Mouse (Mus musculus) liver, embryonic 14.5 days (tissue): Measurements from ENCODE around the gene Met. TPM values are rescaled to one million over a fixed set of nuclear protein-coding genes. Genes with fewer than 3 reads are reported as not detected.

Experiments
- ATAC-seq: fragments of 200-750 bp; cut with Nextera tagmentation; 2 replicates; pipeline ENCODE4 v1.8.0; 2017; ENCODE audit warnings: moderate number of reproducible peaks, mild to moderate bottlenecking, moderate library complexity; ENCODE audit not compliant: insufficient read depth
- DNase-seq, 3 experiments: peaks; one replicate each; pipeline ENCODE4 v3.0.0-alpha.2; 2012 to 2013; ENCODE audit warnings: low read depth in 3 of 3, low spot score in 3 of 3
- H3K27ac ChIP-seq: fragments of 300-500 bp; sonication (generic); 2 replicates; pipeline ENCODE4 v1.5.1; 2014; ENCODE audit warnings: moderate library complexity, mild to moderate bottlenecking, control low read depth, inconsistent platforms
- H3K27me3 ChIP-seq: fragments of 300-500 bp; sonication (generic); 2 replicates; pipeline ENCODE4 v1.6.1; 2014; ENCODE audit warnings: mild to moderate bottlenecking, low read length, moderate library complexity; ENCODE audit not compliant: control insufficient read depth, insufficient read depth
- H3K36me3 ChIP-seq: fragments of 300-500 bp; sonication (generic); replicated peaks from 2 replicates; pipeline ENCODE4 v1.6.1; 2014; ENCODE audit warnings: low read depth; ENCODE audit not compliant: control insufficient read depth, insufficient read depth
- H3K4me1 ChIP-seq, 2 experiments: fragments of 200-500 bp in 1 of 2; fragments of 300-500 bp in 1 of 2; sonication (generic) in 1 of 2; replicated peaks; 2 replicates each; pipeline ENCODE4 v1.6.1; 2012 to 2014; ENCODE audit warnings: antibody characterized with exemption in 1 of 2, inconsistent platforms in 1 of 2, low read length in 1 of 2; ENCODE audit not compliant: control insufficient read depth in 2 of 2, insufficient read depth in 2 of 2
- H3K4me2 ChIP-seq: fragments of 300-500 bp; sonication (generic); 2 replicates; pipeline ENCODE4 v1.6.1; 2014; ENCODE audit warnings: low read depth, mild to moderate bottlenecking, control low read depth, moderate library complexity
- H3K4me3 ChIP-seq, 2 experiments: fragments of 200-500 bp in 1 of 2; fragments of 300-500 bp in 1 of 2; sonication (generic) in 1 of 2; 2 replicates each; pipeline ENCODE4 v1.5.1; 2012 to 2014; ENCODE audit warnings: low read depth in 2 of 2, low read length in 2 of 2, mild to moderate bottlenecking in 2 of 2, control low read depth in 1 of 2, inconsistent platforms in 1 of 2, moderate library complexity in 1 of 2; ENCODE audit not compliant: insufficient read depth in 1 of 2
- H3K9ac ChIP-seq: fragments of 300-500 bp; sonication (generic); replicated peaks from 2 replicates; pipeline ENCODE4 v1.6.1; 2014; ENCODE audit warnings: mild to moderate bottlenecking, control low read depth, moderate library complexity
- H3K9me3 ChIP-seq: fragments of 300-500 bp; sonication (generic); 2 replicates; pipeline ENCODE4 v1.6.1; 2016; ENCODE audit warnings: low read length, mixed read lengths; ENCODE audit not compliant: control insufficient read depth
- CTCF ChIP-seq: IDR thresholded peaks from 2 replicates; pipeline ENCODE4 v1.5.1; 2016; ENCODE audit warnings: antibody characterized with exemption, low read depth, control low read depth
- EP300 ChIP-seq: IDR thresholded peaks from 2 replicates; pipeline ENCODE4 v1.6.1; 2016; ENCODE audit warnings: antibody characterized with exemption, low read depth
- WGBS: fragments of 180-500 bp; shearing (Covaris S2); extraction: QIAGEN DNeasy Blood & Tissue Kit; methylation state at CpG from one replicate; pipeline ENCODE4 v1.1.7; 2014; ENCODE audit not compliant: insufficient replicate concordance; 5-methylcytosine and 5-hydroxymethylcytosine counted together
- polyA plus RNA-seq, 2 experiments: library from polyadenylated mRNA; depleted of rRNA in 1 of 2; stranded (reverse) in 1 of 2; unstranded in 1 of 2; fragments of >200 nt; fragmentation: Nextera tagmentation in 1 of 2; extraction: Ambion mirVana in 1 of 2; gene quantifications; 2 replicates each; pipeline versions ENCODE4 v1.2.1 to v1.2.3; 2012 to 2014

Met gene
- polyA plus RNA-seq, 2 experiments, result 3.1 to 5.5 TPM

GRCm38 (mm10) chr6:17549645-17550044 lies 86.0 kb downstream of the Met start:
- no peak overlapping the region for H3K9ac ChIP-seq
- ATAC-seq (no peak), DNase-seq (no peak)
- no peaks in the 10 kb centered on the region for H3K27me3 ChIP-seq
- H3K9me3 ChIP-seq, result no peaks in the 10 kb centered on the region
- H3K4me2 ChIP-seq, result no peak overlapping the region
- no peaks in the 10 kb centered on the region for H3K36me3 ChIP-seq
- H3K27ac ChIP-seq, result no peak overlapping the region
- H3K4me1 ChIP-seq, result no peaks in the 10 kb centered on the region
- TF ChIP-seq CTCF (no peak), EP300 (no peak)
- 52% methylated on average over 3 of the region's 3 CpGs for WGBS
- no peak overlapping the region for H3K4me3 ChIP-seq

GRCm38 (mm10) chr6:17554263-17554662 lies 90.7 kb downstream of the Met start:
- 72% methylated on average over 7 of the region's 7 CpGs for WGBS
- Histone ChIP-seq H3K9ac (no peak overlapping the region), H3K4me3 (no peak overlapping the region), H3K4me2 (no peak overlapping the region), H3K9me3 (no peaks in the 10 kb centered on the region), H3K36me3 (no peaks in the 10 kb centered on the region), H3K27ac (no peak overlapping the region), H3K4me1 (no peaks in the 10 kb centered on the region), H3K27me3 (no peaks in the 10 kb centered on the region)
- DNase-seq (no peak), ATAC-seq (no peak)
- TF ChIP-seq CTCF, result no peak
- TF ChIP-seq EP300, result no peak

GRCm38 (mm10) chr6:17554757-17555156 lies 91.2 kb downstream of the Met start:
- Histone ChIP-seq H3K4me3 (no peak overlapping the region), H3K9ac (no peak overlapping the region), H3K27me3 (no peaks in the 10 kb centered on the region), H3K4me1 (no peaks in the 10 kb centered on the region), H3K36me3 (no peaks in the 10 kb centered on the region), H3K9me3 (no peaks in the 10 kb centered on the region), H3K4me2 (no peak overlapping the region), H3K27ac (no peak overlapping the region)
- DNase-seq (no peak), ATAC-seq (no peak)
- TF ChIP-seq CTCF, result no peak
- TF ChIP-seq EP300, result no peak
- WGBS, result 64% methylated on average over 3 of the region's 3 CpGs

- no peak overlapping the region for H3K4me2 ChIP-seq
- DNase-seq, result no peak
- no peak for TF ChIP-seq CTCF
- TF ChIP-seq EP300, result no peak
- H3K36me3 ChIP-seq, result no peaks in the 10 kb centered on the region
- no peaks in the 10 kb centered on the region for H3K9me3 ChIP-seq
- H3K27ac ChIP-seq, result no peak overlapping the region
- ATAC-seq, result no peak
- H3K4me1 ChIP-seq, result no peaks in the 10 kb centered on the region
- WGBS, result 64% methylated on average over 7 of the region's 7 CpGs
- H3K9ac ChIP-seq, result no peak overlapping the region
- no peaks in the 10 kb centered on the region for H3K27me3 ChIP-seq
- no peak overlapping the region for H3K4me3 ChIP-seq
These were observed 92.1 kb downstream of the Met start for GRCm38 (mm10) chr6:17555719-17556118.

- Histone ChIP-seq H3K4me2 (no peak overlapping the region), H3K4me1 (no peaks in the 10 kb centered on the region), H3K27me3 (no peaks in the 10 kb centered on the region), H3K9me3 (no peaks in the 10 kb centered on the region), H3K36me3 (no peaks in the 10 kb centered on the region), H3K4me3 (no peak overlapping the region), H3K27ac (no peak overlapping the region), H3K9ac (no peak overlapping the region)
- 69% methylated on average over 4 of the region's 4 CpGs for WGBS
- ATAC-seq (no peak), DNase-seq (no peak)
- TF ChIP-seq EP300, result no peak
- no peak for TF ChIP-seq CTCF
These were observed 96.1 kb downstream of the Met start for GRCm38 (mm10) chr6:17559657-17560056.
